Mouse (Mus musculus): ENCODE data around the gene Ndel1.

DNA sequence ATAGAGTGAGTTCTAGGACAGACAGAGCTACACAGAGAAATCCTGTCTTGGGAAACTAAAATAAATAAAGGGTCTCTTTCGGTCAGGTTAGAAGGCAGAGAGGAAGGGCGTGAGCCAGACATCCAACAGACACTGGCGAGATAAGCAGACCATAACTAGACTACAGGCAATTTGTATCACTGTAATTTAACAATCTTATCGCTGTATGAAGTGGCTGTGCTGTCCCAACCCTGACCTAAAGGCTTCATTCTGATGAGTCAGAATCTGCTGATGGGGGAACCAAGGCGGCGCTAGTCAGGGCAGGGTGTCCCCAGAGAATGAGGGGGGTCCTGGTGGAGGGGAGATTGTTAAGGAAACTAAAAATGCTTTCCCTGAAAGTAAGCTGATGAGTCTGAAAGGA, 27.1 kb upstream of the Ndel1 start:
- TF ChIP-seq POLR2A (IDR thresholded peaks at IDR 0.05; ENCODE audit: insufficient read depth, low read depth, low read length) (no peak), CTCF (IDR thresholded peaks at IDR 0.05; ENCODE audit: insufficient read depth, low read depth, low read length) (no peak)
